Mouse (Mus musculus): ENCODE measurements around the gene Arhgap25. TPM values are rescaled to one million over a fixed set of nuclear protein-coding genes. Genes with fewer than 3 reads are reported as not detected.
A peak's percentile ranks its signal among the peaks of the same experiment; 100 is the strongest.

The Arhgap25 gene
- polyA plus RNA-seq, 1 experiment from 2014 or later: 3.6 TPM

DNA sequence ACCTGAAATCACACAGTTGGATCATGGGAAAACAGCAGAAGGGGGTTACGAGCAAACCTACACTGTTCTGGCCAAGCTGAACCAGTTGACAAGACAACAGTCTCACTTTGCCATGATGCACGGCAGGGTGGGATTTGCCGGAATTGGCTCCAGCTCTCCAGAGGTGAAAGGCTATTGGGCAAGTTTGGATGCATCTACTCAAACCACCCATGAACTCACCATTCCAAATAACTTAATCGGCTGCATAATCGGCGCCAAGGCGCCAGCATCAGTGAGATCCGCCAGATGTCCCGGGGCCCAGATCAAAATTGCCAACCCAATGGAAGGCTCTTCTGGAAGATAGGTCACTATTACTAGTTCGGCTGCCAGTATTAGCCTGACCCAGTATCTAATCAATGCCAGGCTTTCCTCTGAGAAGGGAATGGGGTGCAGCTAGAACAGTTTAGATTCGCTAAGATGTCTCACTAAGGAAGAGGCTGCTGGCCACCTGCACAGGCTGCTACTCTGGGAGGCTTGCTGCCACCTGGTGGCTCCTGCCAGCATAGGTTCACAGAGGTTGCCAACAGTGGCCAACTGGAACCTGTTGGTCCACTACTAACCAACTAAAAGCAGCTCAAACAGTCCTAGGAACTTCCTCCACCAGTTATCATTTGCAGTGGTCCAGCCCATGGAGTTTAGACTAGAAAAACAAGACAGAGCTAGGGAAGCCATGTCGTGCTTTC, 19.9 kb downstream of the Arhgap25 start:
- no peak overlapping the region for H3K27ac ChIP-seq
- DNase-seq (ENCODE audit: low spot score): peak; percentile 68
- H3K4me1 ChIP-seq (replicated peaks): no peaks in the 10 kb centered on the region
- H3K27me3 ChIP-seq (ENCODE audit: insufficient read depth, poor library complexity, severe bottlenecking): no peaks in the 10 kb centered on the region
- no peak overlapping the region for H3K4me3 ChIP-seq
- WGBS: 77% methylated on average over 12 of the region's 12 CpGs
- H3K9me3 ChIP-seq: 0 out of 2 replicates have a peak, but pooled peaks cover 3% of the 10 kb centered on the region
- no peaks in the 10 kb centered on the region for H3K36me3 ChIP-seq

DNA sequence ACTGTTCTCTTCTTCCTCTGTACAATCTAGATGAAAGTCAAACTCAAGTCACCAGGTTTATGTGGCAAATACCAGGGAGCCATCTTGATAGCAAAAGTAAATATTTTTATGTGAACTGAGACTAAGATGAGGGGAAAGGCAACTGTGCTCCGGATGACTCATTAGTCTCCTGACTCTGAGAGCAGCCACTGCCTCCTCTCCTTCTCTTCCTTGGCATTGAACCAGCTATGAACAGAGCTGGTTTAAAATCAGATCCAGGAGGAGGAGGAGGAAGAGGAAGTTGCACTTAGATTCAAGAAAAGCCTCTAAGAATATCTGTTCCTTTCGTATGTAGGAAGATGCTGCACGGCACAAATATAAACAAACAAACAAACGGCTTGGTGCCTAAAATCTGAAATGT, 22.1 kb downstream of the Arhgap25 start:
- Histone ChIP-seq H3K4me1 (replicated peaks) (no peaks in the 10 kb centered on the region), H3K27me3 (ENCODE audit: insufficient read depth, poor library complexity, severe bottlenecking) (no peaks in the 10 kb centered on the region), H3K4me3 (no peak overlapping the region), H3K27ac (no peak overlapping the region), H3K36me3 (no peaks in the 10 kb centered on the region), H3K9me3 (no peaks in the 10 kb centered on the region)
- DNase-seq (ENCODE audit: low spot score): no peak
- 82% methylated on average over 4 of the region's 4 CpGs for WGBS

DNA sequence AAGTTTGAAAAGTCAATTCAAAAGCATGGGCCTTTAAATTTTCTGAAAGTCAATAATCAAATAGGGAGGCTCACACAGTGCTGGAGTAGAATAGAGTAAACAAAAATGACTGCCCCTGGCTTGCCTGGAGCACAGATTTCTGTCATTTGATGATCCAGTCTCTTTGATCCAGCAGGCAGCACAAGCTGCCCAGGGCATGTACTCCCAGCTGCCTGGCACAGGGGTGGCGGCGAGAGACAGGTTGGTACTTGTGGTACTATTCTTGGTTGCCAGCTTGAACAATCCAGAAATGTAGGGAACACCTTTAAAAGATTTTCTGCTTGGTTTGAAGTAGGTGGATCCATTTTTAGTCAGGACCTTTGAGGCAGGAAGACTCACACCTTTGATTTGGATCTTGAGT, 23.3 kb downstream of the Arhgap25 start:
- no peak overlapping the region for H3K27ac ChIP-seq
- no peak for DNase-seq (ENCODE audit: low spot score)
- H3K4me1 ChIP-seq (replicated peaks): peaks cover 6% of the 10 kb centered on the region
- 91% methylated on average over 2 of the region's 2 CpGs for whole genome bisulfite sequencing
- H3K27me3 ChIP-seq (ENCODE audit: insufficient read depth, poor library complexity, severe bottlenecking): no peaks in the 10 kb centered on the region
- H3K9me3 ChIP-seq: no peaks in the 10 kb centered on the region
- no peaks in the 10 kb centered on the region for H3K36me3 ChIP-seq
- H3K4me3 ChIP-seq: no peak overlapping the region

DNA sequence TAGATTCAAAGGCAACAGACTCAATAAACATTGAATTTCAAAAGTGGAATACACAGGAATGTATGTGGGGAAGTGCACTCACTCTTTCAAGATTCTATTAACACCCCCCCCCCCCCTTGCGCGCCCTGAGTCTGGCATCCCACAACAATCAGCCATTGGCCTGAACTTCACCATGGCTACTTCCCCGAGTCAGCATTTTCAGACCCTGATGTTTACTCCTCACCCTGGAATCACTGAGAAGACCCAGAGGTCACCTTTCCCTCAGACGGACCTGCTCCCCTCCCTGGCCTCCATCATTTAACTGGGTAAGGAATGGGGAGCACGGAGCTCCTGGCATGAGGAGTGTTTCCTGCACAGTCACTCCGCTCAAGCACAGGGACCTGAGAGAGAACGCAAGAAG, 28.2 kb downstream of the Arhgap25 start:
- H3K27me3 ChIP-seq (ENCODE audit: insufficient read depth, poor library complexity, severe bottlenecking): no peaks in the 10 kb centered on the region
- 76% methylated on average over 7 of the region's 7 CpGs for WGBS
- H3K9me3 ChIP-seq: no peaks in the 10 kb centered on the region
- H3K4me1 ChIP-seq (replicated peaks): peaks cover 18% of the 10 kb centered on the region
- no peaks in the 10 kb centered on the region for H3K36me3 ChIP-seq
- H3K27ac ChIP-seq: no peak overlapping the region
- no peak overlapping the region for H3K4me3 ChIP-seq
- no peak for DNase-seq (ENCODE audit: low spot score)

DNA sequence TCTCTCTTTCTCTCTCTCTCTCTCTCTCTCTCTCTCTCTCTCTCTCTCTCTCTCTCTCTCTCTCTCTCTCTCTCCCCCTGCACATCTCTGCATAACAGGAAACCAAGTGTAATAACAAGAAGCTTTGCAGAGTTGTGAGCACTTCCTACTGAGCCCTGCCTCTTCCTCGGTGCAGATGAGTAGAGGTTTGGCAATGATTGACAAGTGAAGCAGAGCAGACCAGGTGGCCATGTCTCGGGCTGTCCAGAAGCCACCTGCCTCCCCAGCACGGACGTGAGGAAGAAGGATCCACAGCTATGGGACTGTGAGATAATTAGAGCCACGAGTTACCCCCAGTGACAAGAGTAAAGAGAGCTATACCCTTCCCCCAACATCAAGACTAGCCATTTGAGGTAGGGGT, 29.1 kb downstream of the Arhgap25 start:
- H3K4me1 ChIP-seq (replicated peaks): peaks cover 18% of the 10 kb centered on the region
- no peak for DNase-seq (ENCODE audit: low spot score)
- H3K4me3 ChIP-seq: no peak overlapping the region
- H3K9me3 ChIP-seq: no peaks in the 10 kb centered on the region
- no peaks in the 10 kb centered on the region for H3K36me3 ChIP-seq
- WGBS: 68% methylated on average over 5 of the region's 5 CpGs
- no peaks in the 10 kb centered on the region for H3K27me3 ChIP-seq (ENCODE audit: insufficient read depth, poor library complexity, severe bottlenecking)
- no peak overlapping the region for H3K27ac ChIP-seq

DNA sequence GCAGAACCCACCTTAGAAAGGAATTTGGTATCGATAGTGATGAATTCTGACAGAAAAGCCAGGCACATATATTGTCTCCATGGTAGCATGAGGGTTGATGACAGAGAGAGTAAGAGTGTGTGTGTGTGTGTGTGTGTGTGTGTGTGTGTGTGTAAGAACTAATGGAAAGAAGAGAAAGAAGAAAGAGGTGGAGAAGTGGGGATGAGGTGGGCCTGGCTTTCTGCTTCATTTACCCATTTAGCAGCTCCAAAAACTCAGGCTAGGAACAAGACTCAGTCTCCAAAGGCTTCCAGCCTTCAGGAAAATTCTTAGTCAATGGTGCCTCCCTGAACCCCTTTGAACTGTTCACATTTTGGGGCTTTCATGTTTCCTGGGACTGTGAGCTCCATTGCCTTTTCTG, 29.5 kb downstream of the Arhgap25 start:
- H3K27me3 ChIP-seq (ENCODE audit: insufficient read depth, poor library complexity, severe bottlenecking): no peaks in the 10 kb centered on the region
- no peaks in the 10 kb centered on the region for H3K9me3 ChIP-seq
- no peaks in the 10 kb centered on the region for H3K36me3 ChIP-seq
- peaks cover 18% of the 10 kb centered on the region for H3K4me1 ChIP-seq (replicated peaks)
- H3K27ac ChIP-seq: no peak overlapping the region
- 95% methylated on average over 1 of the region's 1 CpGs for WGBS
- no peak overlapping the region for H3K4me3 ChIP-seq
- DNase-seq (ENCODE audit: low spot score): no peak

DNA sequence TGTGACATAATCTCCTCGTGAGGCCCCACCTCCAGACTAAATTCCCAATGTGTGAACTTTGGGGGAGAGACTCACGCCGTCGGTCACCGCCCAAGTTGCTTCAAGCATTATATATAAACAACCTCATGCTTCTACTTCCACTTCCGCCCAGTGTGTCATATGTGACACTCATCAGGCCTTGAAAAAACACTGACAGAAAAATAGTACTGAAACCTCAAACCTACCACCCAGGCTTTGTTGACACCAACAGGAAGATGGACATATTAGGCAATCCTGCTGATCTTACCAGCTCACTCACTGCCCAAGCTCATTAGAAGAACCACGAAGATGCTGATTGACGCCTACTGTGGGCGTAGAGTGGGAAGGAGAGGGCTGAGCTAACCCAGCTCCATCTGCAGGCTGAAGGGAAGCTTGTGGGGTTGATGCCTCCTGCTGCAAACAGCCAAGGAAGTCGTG, 30.2 kb downstream of the Arhgap25 start:
- Histone ChIP-seq H3K27me3 (ENCODE audit: insufficient read depth, poor library complexity, severe bottlenecking) (no peaks in the 10 kb centered on the region), H3K4me3 (no peak overlapping the region), H3K27ac (no peak overlapping the region), H3K36me3 (no peaks in the 10 kb centered on the region), H3K9me3 (no peaks in the 10 kb centered on the region), H3K4me1 (replicated peaks) (peaks cover 18% of the 10 kb centered on the region)
- DNase-seq (ENCODE audit: low spot score): no peak
- 79% methylated on average over 10 of the region's 10 CpGs for WGBS

DNA sequence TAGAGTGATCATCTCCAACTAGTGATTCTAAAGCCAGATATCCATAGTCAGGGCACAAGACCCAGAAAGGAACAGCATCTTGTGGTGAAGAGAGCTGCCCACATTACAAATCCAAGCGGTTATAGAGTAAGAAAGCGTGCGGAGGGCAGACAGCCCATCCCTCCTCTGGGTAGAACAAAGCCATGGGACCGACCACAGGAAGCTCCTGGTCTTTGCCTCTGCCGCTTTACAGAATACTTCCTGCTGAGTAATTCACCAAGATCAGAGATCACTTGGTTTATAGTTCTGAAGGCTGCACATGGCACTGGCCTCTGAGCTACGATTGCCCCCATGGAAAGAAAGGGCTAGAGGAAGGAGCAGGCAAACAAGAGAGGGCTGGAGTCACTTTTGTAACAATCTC, 30.6 kb downstream of the Arhgap25 start:
- Histone ChIP-seq H3K27me3 (ENCODE audit: insufficient read depth, poor library complexity, severe bottlenecking) (no peaks in the 10 kb centered on the region), H3K27ac (no peak overlapping the region), H3K9me3 (no peaks in the 10 kb centered on the region), H3K36me3 (no peaks in the 10 kb centered on the region), H3K4me1 (replicated peaks) (peaks cover 18% of the 10 kb centered on the region), H3K4me3 (no peak overlapping the region)
- 64% methylated on average over 6 of the region's 6 CpGs for WGBS
- no peak for DNase-seq (ENCODE audit: low spot score)

DNA sequence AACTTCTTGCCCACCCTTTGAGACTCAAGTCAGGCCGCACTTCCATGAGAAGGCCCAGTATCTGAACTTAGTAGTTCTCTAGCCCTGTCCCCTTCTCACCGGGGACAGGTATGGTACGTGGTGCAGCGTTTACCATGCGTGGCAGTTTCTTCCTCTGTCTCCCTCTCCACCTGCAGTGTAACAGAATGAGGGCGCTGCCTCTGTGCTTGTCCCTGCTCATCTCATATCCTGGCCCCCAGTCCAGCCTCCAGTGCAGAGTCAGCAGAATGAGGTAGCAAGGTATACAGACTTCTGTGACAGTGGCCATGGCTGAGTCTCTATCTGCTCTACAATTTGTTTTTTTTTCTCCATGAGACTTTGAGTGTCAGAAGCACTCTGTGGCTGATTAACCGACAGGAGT, 32.4 kb downstream of the Arhgap25 start:
- no peaks in the 10 kb centered on the region for H3K27me3 ChIP-seq (ENCODE audit: insufficient read depth, poor library complexity, severe bottlenecking)
- WGBS: 88% methylated on average over 7 of the region's 7 CpGs
- no peak overlapping the region for H3K27ac ChIP-seq
- H3K9me3 ChIP-seq: no peaks in the 10 kb centered on the region
- H3K36me3 ChIP-seq: no peaks in the 10 kb centered on the region
- peaks cover 26% of the 10 kb centered on the region for H3K4me1 ChIP-seq (replicated peaks)
- H3K4me3 ChIP-seq: no peak overlapping the region
- DNase-seq (ENCODE audit: low spot score): no peak

DNA sequence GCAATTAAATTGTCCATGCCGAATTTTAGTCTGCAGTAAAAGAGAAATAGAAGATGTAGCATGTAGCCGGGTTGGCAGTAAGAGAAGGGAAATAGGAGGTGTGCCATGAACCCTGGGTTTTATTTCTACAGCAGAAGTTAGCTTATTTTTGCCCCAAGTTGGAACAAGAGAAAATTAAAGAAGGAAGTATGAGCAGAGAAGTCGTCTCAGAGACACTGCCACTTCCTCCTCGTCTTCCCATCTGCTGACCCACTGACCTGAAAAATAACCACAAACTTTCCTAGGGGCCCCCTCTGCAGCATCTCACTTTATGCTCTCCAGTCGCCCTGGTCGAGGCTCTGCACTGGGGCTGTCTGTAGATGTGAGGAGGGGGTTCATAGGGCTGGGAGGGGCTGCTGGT, 33.3 kb downstream of the Arhgap25 start:
- H3K4me3 ChIP-seq: no peak overlapping the region
- no peak overlapping the region for H3K27ac ChIP-seq
- H3K27me3 ChIP-seq (ENCODE audit: insufficient read depth, poor library complexity, severe bottlenecking): no peaks in the 10 kb centered on the region
- H3K9me3 ChIP-seq: no peaks in the 10 kb centered on the region
- DNase-seq (ENCODE audit: low spot score): no peak
- no peaks in the 10 kb centered on the region for H3K36me3 ChIP-seq
- H3K4me1 ChIP-seq (replicated peaks): peaks cover 26% of the 10 kb centered on the region
- WGBS: 68% methylated on average over 6 of the region's 6 CpGs

DNA sequence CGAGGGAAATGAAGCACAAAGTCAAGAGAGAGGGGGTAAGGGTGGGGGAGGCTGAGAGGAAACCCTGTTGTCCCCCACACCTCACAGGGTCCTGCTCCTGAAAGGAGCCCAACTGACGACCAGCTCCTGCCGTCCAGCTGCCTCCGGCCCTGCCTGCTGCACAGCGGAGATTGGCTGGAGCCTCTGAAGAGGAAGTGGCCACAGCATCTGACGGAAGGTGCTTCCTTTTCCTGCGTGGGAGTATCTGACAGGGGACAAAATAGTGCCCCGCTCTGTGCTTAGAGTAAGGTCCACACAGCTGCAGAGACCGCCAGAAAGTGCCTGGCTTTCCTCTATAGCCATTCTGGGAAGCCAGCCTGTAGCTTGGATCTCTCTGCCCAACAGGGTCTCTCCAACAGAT, 36.9 kb downstream of the Arhgap25 start:
- Histone ChIP-seq H3K4me1 (replicated peaks) (peaks cover 15% of the 10 kb centered on the region; the same call in 1 of the 2 replicates), H3K36me3 (no peaks in the 10 kb centered on the region), H3K27me3 (ENCODE audit: insufficient read depth, poor library complexity, severe bottlenecking) (no peaks in the 10 kb centered on the region), H3K4me3 (peak overlapping the region; percentile 31), H3K9me3 (no peaks in the 10 kb centered on the region), H3K27ac (peak overlapping the region; percentile 53)
- WGBS: 69% methylated on average over 9 of the region's 9 CpGs
- no peak for DNase-seq (ENCODE audit: low spot score)

DNA sequence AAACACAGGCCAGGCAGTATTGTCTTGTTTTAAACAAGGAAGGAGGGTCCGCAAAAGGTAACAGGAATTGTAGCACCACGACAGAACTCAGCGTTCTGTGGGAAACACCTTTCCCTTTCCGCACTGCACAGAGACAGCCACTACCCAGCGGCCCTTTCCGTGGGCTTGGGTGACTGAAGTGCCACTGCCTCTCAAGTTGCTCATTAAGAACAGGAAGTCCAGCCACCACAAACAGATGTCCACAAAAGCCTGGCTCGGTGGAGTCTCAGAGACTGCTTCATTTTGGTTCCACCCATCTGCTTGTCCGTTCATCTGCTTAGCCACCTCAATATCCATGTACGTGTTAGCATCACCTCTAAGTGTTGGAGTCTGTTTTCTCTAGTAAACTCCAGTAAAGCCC, 38.7 kb downstream of the Arhgap25 start:
- Histone ChIP-seq H3K36me3 (no peaks in the 10 kb centered on the region), H3K4me3 (no peak overlapping the region), H3K4me1 (replicated peaks) (peaks cover 15% of the 10 kb centered on the region; the same call in 1 of the 2 replicates), H3K27ac (no peak overlapping the region), H3K9me3 (no peaks in the 10 kb centered on the region), H3K27me3 (ENCODE audit: insufficient read depth, poor library complexity, severe bottlenecking) (no peaks in the 10 kb centered on the region)
- 84% methylated on average over 9 of the region's 9 CpGs for WGBS
- DNase-seq (ENCODE audit: low spot score): no peak

DNA sequence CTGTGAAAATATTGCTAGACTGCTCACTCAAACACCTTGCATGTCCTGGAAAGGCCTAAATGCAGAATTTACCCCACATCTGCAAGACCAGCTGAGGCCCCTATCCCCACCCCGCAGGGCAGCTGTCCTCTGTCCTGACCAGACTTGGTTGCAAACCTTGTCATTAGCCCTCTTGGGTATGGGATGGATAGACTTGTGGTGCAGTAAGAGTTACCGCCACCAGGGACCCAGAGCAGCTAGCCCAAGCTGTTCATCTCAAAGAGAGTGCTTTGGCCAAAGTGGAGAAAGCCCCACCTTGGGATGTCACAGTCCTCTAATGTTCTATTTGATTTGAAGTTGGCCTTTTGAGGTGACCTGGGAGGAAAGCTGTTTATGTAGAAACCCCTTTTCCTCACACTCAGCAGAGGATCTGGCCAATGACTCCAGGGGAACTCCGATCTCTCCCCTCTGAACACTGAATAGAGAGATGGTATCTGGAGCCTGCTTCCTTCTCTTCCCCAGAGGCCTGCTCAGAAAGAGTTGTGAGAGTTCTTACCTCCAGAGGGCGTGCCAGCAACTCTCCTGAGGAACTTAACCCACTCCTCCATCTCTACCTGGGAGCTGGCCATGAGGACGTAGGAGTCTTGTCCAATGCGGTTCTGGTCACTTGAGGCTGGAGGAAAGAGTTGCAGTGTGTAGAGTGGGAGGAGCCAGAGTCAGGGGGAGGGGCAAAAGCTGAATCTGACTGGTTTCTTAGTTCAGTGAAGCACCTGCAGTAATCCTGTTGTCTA, 45.2 kb downstream of the Arhgap25 start:
- Histone ChIP-seq H3K9me3 (no peaks in the 10 kb centered on the region), H3K27ac (no peak overlapping the region), H3K4me1 (replicated peaks) (0 out of 2 replicates have a peak, but pooled peaks cover 7% of the 10 kb centered on the region), H3K4me3 (no peak overlapping the region), H3K36me3 (no peaks in the 10 kb centered on the region), H3K27me3 (ENCODE audit: insufficient read depth, poor library complexity, severe bottlenecking) (no peaks in the 10 kb centered on the region)
- WGBS: 64% methylated on average over 6 of the region's 6 CpGs
- no peak for DNase-seq (ENCODE audit: low spot score)
